Mouse (Mus musculus) cortical plate, adult 2 months (tissue): Measurements from ENCODE around the gene Rasip1.

Source experiments
- CTCF ChIP-seq: fragments of 200-500 bp; IDR thresholded peaks from 2 replicates; pipeline ENCODE4 v1.5.1; 2011; ENCODE audit warnings: mild to moderate bottlenecking, control low read depth, low read length; ENCODE audit not compliant: insufficient read depth; ENCODE audit errors: extremely low read depth
- POLR2A ChIP-seq: fragments of 200-500 bp; IDR thresholded peaks from 2 replicates; pipeline ENCODE4 v1.6.1; 2011; ENCODE audit warnings: mild to moderate bottlenecking, low read length, control low read depth; ENCODE audit not compliant: insufficient read depth; ENCODE audit errors: extremely low read depth

DNA sequence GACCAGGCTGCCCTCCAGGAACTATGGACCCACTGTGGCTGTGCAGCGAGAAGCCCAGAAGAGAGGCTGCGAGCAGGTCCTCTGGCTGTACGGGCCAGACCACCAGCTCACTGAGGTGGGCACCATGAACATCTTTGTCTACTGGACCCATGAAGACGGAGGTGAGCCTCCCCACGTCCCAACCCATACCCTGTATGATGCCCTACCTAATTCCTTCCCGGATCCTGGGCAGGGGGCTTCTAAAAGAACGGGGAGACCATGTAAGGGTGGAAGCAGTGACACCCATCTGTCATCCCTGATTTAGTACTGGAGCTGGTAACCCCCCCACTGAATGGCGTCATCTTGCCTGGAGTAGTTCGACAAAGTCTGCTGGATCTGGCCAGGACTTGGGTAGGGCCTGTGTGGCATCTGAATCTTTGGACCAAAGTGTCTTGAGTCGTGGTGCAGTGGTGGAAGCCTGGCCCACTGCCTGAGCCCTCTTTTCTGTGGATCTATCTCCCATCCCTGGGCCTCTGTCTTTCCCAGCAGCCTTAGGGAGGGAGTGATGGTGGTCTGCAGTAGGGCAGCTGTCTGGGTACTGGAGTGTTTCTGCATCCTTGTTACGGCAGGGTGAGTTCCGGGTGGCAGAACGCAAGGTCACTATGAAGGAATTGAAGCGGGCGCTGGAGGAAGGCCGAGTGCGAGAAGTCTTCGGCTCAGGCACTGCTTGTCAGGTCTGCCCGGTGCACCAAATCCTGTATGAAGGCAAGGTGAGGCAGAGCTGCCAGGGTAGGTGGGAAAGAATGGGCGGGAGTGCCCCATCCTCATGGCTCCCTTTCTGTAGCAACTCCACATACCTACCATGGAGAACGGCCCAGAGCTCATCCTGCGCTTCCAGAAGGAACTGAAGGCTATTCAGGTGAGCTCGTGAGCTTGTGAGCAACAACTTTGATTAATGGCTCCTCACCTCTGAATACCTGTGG is 39.4 kb upstream of the Rasip1 start:
- TF ChIP-seq POLR2A: no peak
- no peak for TF ChIP-seq CTCF
